Mouse (Mus musculus) forebrain, embryonic 10.5 days (tissue): ENCODE measurements around the gene Vcam1. TPM values are rescaled to one million over a fixed set of nuclear protein-coding genes. Genes with fewer than 3 reads are reported as not detected.

Experiments
- DNase-seq: peaks from one replicate; pipeline ENCODE4 v3.0.0-alpha.2; 2017; ENCODE audit warnings: low spot score; ENCODE audit errors: extremely low spot score
- H3K27ac ChIP-seq: fragments of 300-500 bp; sonication (generic); 2 replicates; pipeline ENCODE4 v1.5.1; 2016; ENCODE audit warnings: mild to moderate bottlenecking
- H3K27me3 ChIP-seq: fragments of 300-500 bp; sonication (generic); 2 replicates; pipeline ENCODE4 v1.6.1; 2016; ENCODE audit warnings: mild to moderate bottlenecking; ENCODE audit not compliant: poor library complexity, severe bottlenecking
- H3K36me3 ChIP-seq: fragments of 300-500 bp; sonication (generic); replicated peaks from 2 replicates; pipeline ENCODE4 v1.6.1; 2016; ENCODE audit warnings: mild to moderate bottlenecking, moderate library complexity
- H3K4me1 ChIP-seq: fragments of 300-500 bp; sonication (generic); 2 replicates; pipeline ENCODE4 v1.6.1; 2016
- H3K4me3 ChIP-seq: fragments of 300-500 bp; sonication (generic); 2 replicates; pipeline ENCODE4 v1.5.1; 2016; ENCODE audit warnings: mild to moderate bottlenecking, moderate library complexity
- H3K9me3 ChIP-seq: fragments of 300-500 bp; sonication (generic); 2 replicates; pipeline ENCODE4 v1.6.1; 2016; ENCODE audit warnings: mild to moderate bottlenecking, moderate library complexity
- WGBS: fragments of 180-500 bp; shearing (Covaris S2); methylation state at CpG from one replicate; pipeline ENCODE4 v1.1.7; 2016; 5-methylcytosine and 5-hydroxymethylcytosine counted together
- polyA plus RNA-seq: library from polyadenylated mRNA; unstranded; fragments of >200 nt; fragmentation: Nextera tagmentation; extraction: Ambion mirVana; gene quantifications from 2 replicates; pipeline ENCODE4 v1.2.1, GENCODE M21; 2016

The Vcam1 gene
- polyA plus RNA-seq, 1 experiment from 2014 or later = 20.6 TPM

- Histone ChIP-seq H3K4me1 (no peaks in the 10 kb centered on the region), H3K27me3 (no peaks in the 10 kb centered on the region), H3K9me3 (no peaks in the 10 kb centered on the region), H3K4me3 (no peak overlapping the region), H3K36me3 (no peaks in the 10 kb centered on the region), H3K27ac (no peak overlapping the region)
- DNase-seq = no peak
- 94% methylated on average over 3 of the region's 3 CpGs for WGBS
These were observed 11.7 kb upstream of the Vcam1 start for GRCm38 (mm10) chr3:116141226-116141625.

DNA sequence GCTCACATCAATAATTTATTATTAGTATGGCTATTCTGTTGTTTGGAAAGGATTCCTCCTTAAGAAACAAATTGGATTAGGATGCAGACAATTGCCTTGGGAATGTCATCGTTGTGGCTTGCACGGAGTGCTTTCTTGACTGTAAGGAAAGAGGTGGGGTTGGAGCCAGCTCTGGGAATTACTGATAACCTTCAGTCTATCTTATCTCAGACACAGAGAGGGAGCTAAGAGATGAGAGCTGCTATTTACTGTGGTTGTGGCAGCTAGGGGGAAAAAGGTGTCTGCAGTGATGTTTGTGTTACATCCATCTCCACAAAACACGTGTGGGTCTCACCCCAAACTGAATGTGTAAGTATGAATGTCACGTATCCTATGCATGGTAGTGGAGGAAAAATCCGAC, 9.5 kb upstream of the Vcam1 start:
- Histone ChIP-seq H3K4me1 (no peaks in the 10 kb centered on the region), H3K27me3 (no peaks in the 10 kb centered on the region), H3K9me3 (no peaks in the 10 kb centered on the region), H3K4me3 (no peak overlapping the region), H3K27ac (no peak overlapping the region), H3K36me3 (no peaks in the 10 kb centered on the region)
- no peak for DNase-seq
- 83% methylated on average over 5 of the region's 5 CpGs for WGBS

GRCm38 (mm10) chr3:116138081-116138480, 8.6 kb upstream of the Vcam1 start:
- Histone ChIP-seq H3K4me1 (no peaks in the 10 kb centered on the region), H3K9me3 (no peaks in the 10 kb centered on the region), H3K27ac (no peak overlapping the region), H3K27me3 (no peaks in the 10 kb centered on the region), H3K4me3 (no peak overlapping the region), H3K36me3 (no peaks in the 10 kb centered on the region)
- DNase-seq = no peak
- WGBS = 94% methylated on average over 5 of the region's 5 CpGs

- DNase-seq = no peak
- WGBS = 81% methylated on average over 5 of the region's 5 CpGs
- Histone ChIP-seq H3K27me3 (no peaks in the 10 kb centered on the region), H3K9me3 (no peaks in the 10 kb centered on the region), H3K4me3 (no peak overlapping the region), H3K36me3 (no peaks in the 10 kb centered on the region), H3K27ac (no peak overlapping the region), H3K4me1 (peaks cover 23% of the 10 kb centered on the region)
These were observed 3.9 kb upstream of the Vcam1 start for GRCm38 (mm10) chr3:116133363-116133762.

GRCm38 (mm10) chr3:116130711-116131110, 1.2 kb upstream of the Vcam1 start:
- WGBS = 83% methylated on average over 3 of the region's 3 CpGs
- Histone ChIP-seq H3K4me1 (peaks cover 49% of the 10 kb centered on the region), H3K27me3 (0 out of 2 replicates have a peak, but pooled peaks cover 6% of the 10 kb centered on the region), H3K36me3 (no peaks in the 10 kb centered on the region), H3K4me3 (no peak overlapping the region), H3K9me3 (no peaks in the 10 kb centered on the region), H3K27ac (no peak overlapping the region)
- DNase-seq = no peak

DNA sequence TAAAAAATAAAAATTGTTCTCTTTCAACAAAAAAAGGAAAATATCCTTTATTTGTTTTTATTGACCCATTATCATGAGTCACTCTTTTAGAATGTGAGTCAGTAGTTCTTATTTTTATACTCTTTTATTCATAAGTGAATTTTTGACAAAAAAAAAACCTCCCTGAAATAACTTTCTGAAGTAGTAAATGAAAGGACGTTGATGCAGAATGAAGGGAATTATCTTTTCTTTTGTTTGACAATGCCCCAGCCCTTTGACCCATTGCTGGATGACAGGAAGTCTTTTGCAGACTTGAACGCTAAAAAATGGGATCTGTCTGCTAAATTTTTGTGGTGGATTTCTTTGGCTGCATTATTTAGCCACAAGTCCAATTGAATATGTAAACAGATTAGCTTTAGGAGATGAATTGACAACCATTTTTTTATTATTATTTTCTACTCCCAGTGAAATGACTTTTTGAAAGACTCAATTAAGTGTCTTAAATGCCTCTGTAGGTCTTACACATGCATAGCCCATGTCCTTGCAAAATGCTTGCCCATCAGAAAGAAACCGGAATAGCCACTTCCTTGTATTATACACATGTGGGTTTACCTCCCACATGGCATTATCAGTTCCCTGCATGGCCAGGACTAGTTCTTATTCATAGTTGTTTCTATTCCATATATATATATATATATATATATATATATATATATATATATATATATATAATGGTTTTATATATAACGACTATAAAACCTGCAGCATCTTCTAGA, 530 bp upstream of the Vcam1 start:
- Histone ChIP-seq H3K27ac (no peak overlapping the region), H3K36me3 (no peaks in the 10 kb centered on the region), H3K4me3 (peak overlapping the region; percentile 42; the same call in 1 of the 2 replicates), H3K4me1 (peaks cover 54% of the 10 kb centered on the region), H3K9me3 (no peaks in the 10 kb centered on the region), H3K27me3 (peaks cover 10% of the 10 kb centered on the region; the same call in 1 of the 2 replicates)
- no peak for DNase-seq
- 39% methylated on average over 4 of the region's 4 CpGs for WGBS

DNA sequence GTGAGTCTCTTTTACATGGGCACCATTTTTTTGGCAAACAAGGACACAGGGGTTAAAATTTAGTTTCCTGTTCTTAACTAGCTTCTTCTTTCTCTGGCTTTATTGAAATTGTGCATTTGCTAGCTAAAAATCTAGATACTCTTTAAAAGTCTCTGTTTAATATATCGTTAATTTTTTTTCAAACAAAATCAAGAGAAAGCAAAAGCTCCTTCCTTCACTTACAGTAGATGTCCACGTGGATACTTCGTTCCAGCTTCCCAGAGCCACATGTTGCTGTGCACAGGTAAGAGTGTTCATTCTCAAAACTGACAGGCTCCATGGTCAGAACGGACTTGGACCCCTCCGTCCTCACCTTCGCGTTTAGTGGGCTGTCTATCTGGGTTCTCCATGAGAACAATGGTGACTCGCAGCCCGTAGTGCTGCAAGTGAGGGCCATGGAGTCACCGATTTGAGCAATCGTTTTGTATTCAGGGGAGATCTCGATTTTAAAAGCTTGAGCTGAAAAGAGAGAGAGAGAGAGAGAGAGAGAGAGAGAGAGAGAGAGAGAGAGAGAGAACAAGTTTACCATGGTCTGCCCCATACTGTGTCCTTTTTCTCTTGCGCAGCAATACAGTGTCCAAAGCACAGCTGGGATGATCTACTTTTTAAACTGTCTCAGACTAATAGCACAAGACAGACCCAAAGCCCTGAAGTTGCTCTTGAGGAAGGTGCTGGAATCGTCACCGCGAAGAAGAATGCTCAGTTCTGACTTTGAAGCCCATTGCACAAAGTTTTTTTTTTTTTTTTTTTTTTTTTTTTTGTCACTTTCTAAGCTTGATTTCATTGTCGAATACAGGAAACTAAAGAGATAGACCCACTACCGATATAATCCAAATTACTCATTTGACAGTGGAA, 930 bp downstream of the Vcam1 start:
- H3K27ac ChIP-seq = peak overlapping the region; percentile 75
- DNase-seq = no peak

DNA sequence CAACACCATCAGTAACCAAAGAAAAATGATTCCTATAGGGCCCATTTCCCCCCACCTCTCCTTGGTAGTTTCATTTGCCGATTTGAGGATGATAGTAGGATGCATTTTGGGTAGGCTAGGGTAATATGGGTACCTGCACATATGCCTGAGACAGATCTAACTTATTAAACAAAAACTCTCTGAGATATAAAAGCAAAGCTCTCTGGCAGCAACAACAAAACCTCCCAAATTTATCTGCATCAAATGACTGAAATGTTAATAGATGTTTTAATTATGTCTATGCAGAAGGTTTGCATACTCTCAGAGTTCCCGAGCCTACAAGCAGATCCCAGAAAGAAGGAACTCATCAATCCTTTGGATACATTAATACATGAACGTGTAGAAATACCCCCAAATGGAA, 1.7 kb downstream of the Vcam1 start:
- Histone ChIP-seq H3K27ac (peak overlapping the region; percentile 75), H3K4me1 (peaks cover 54% of the 10 kb centered on the region), H3K4me3 (peak overlapping the region; percentile 42), H3K36me3 (peaks cover 6% of the 10 kb centered on the region), H3K9me3 (no peaks in the 10 kb centered on the region), H3K27me3 (peaks cover 21% of the 10 kb centered on the region)
- 73% methylated on average over 3 of the region's 3 CpGs for WGBS
- DNase-seq = no peak

More for the DNA sequence above, 930 bp downstream of the Vcam1 start:
- Histone ChIP-seq H3K4me1 (peaks cover 54% of the 10 kb centered on the region), H3K27me3 (peaks cover 21% of the 10 kb centered on the region), H3K9me3 (no peaks in the 10 kb centered on the region), H3K36me3 (peaks cover 6% of the 10 kb centered on the region), H3K4me3 (peak overlapping the region; percentile 42)
- 75% methylated on average over 18 of the region's 18 CpGs for WGBS

DNA sequence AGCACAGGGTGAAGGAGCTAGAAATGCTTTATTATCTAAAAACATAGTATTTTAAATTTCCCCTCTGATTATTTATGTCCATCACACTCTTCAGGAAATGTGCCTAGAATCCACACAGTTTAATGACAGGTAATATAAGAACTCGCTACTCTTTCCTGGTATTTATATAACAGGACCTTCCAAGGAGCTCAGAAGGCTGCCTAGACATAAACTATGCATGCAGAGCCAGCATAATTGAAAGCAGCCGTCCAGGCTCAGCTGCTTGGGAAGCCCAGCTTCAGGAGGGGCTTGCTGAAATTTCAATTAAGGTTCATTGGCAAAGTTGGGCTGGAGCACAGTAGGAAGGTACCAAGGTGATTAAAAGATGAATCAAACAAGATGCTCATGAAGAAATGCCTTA, 2.2 kb downstream of the Vcam1 start:
- Histone ChIP-seq H3K27ac (peak overlapping the region; percentile 69), H3K27me3 (peaks cover 21% of the 10 kb centered on the region), H3K9me3 (no peaks in the 10 kb centered on the region), H3K4me3 (peak overlapping the region; percentile 42), H3K36me3 (peaks cover 6% of the 10 kb centered on the region), H3K4me1 (peaks cover 54% of the 10 kb centered on the region)
- WGBS = 36% methylated on average over 2 of the region's 2 CpGs
- DNase-seq = no peak

- H3K36me3 ChIP-seq = peaks cover 6% of the 10 kb centered on the region
- peaks cover 21% of the 10 kb centered on the region for H3K27me3 ChIP-seq
- 54% methylated on average over 7 of the region's 7 CpGs for WGBS
- H3K4me3 ChIP-seq = peak overlapping the region; percentile 42; the same call in 1 of the 2 replicates
- peaks cover 54% of the 10 kb centered on the region for H3K4me1 ChIP-seq
- DNase-seq = no peak
- peak overlapping the region; percentile 69 for H3K27ac ChIP-seq
- no peaks in the 10 kb centered on the region for H3K9me3 ChIP-seq
These were observed 2.8 kb downstream of the Vcam1 start for GRCm38 (mm10) chr3:116126508-116127190.

DNA sequence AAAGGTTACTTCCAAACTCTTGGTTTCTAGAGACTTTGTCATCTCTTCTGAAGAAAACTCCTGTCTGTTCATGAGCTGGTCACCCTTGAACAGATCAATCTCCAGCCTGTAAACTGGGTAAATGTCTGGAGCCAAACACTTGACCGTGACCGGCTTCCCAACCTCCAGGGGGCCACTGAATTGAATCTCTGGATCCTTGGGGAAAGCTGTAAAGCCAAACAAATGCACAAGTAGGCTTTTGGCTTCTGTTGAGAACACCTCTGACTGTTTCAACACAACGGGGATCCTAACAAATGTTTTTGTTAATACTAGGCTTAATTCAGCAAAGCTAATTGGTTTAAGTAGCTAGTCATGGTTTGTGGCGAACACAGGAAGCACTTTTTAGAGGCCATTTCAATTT, 3.4 kb downstream of the Vcam1 start:
- H3K27ac ChIP-seq = 0 out of 2 replicates have a peak overlapping the region, but pooled peaks have one; percentile 48
- peaks cover 50% of the 10 kb centered on the region for H3K4me1 ChIP-seq
- WGBS = 21% methylated on average over 4 of the region's 4 CpGs
- no peak for DNase-seq
- no peaks in the 10 kb centered on the region for H3K9me3 ChIP-seq
- peaks cover 6% of the 10 kb centered on the region for H3K36me3 ChIP-seq
- H3K27me3 ChIP-seq = peaks cover 21% of the 10 kb centered on the region
- peak overlapping the region; percentile 13; the same call in 1 of the 2 replicates for H3K4me3 ChIP-seq

GRCm38 (mm10) chr3:116123827-116124226, 5.7 kb downstream of the Vcam1 start:
- no peak overlapping the region for H3K4me3 ChIP-seq

More at GRCm38 (mm10) chr3:116123827-116124226, 5.7 kb downstream of the Vcam1 start:
- Histone ChIP-seq H3K4me1 (peaks cover 35% of the 10 kb centered on the region), H3K9me3 (no peaks in the 10 kb centered on the region), H3K27me3 (peaks cover 21% of the 10 kb centered on the region), H3K36me3 (peaks cover 6% of the 10 kb centered on the region), H3K27ac (no peak overlapping the region)
- WGBS = 95% methylated on average over 3 of the region's 3 CpGs
- DNase-seq = no peak
